Mouse (Mus musculus): Measurements from ENCODE around the gene F13b.

DNA sequence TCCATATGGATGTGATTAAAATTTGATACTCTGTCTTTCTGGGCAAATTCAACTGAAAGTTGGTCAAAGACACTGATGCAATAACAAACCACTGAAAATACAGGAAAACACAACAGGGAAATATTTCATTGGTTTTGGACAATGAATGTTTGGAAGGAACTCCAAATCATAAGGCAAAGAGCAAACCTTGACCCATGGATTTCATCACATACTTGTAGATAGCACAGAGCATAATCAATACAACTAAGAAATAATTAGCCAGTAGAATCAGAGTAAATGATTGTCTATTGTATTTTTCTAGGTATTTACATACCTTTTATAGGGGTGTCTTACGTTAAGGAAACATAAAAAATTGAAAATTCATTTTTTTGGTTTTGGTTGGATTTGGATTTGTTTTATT is 47.0 kb downstream of the F13b start:
- TF ChIP-seq POLR2A (IDR thresholded peaks at IDR 0.05; ENCODE audit: extremely low read depth, insufficient read depth, low read length) (no peak), CTCF (IDR thresholded peaks at IDR 0.05; ENCODE audit: low read depth, low read length) (no peak)
